Mouse (Mus musculus) ES-E14 (cell line): ENCODE measurements at regions not wholly inside any gene's neighbourhood (a gene's known extent, or its start where the extent isn't known, plus 50 kb on each side); places are given as distances from the start of the nearest gene placed in this dataset.

ENCODE experiments used
- MAFK ChIP-seq: IDR thresholded peaks from 2 replicates; pipeline ENCODE4 v1.6.1; 2014; ENCODE audit warnings: mild to moderate bottlenecking, low read depth, low read length, inconsistent platforms; ENCODE audit not compliant: insufficient read depth
- ZC3H11A ChIP-seq: IDR thresholded peaks from 2 replicates; pipeline ENCODE4 v1.6.1; 2012; ENCODE audit warnings: low read depth, mild to moderate bottlenecking, inconsistent platforms, low read length, borderline replicate concordance
- ZNF384 ChIP-seq: IDR thresholded peaks from 2 replicates; pipeline ENCODE4 v1.6.1; 2012; ENCODE audit warnings: low read depth, low read length, inconsistent platforms

GRCm38 (mm10) chr13:71350787-71351186 lies 509.2 kb upstream of the Adamts16 start:
- TF ChIP-seq ZC3H11A: no peak
- no peak for TF ChIP-seq MAFK
- TF ChIP-seq ZNF384: no peak
